Mouse (Mus musculus) heart, adult 9 months (tissue): ENCODE data around the gene Banp.

ENCODE experiments used
- DNase-seq, 2 experiments: peaks; one replicate each; pipeline ENCODE4 v3.0.0; 2022; ENCODE audit warnings: low spot score in 2 of 2

Banp gene

GRCm38 (mm10) chr8:121949222-121949800, at the start of gene Banp:
Gene Banp (plus strand): TSS chr8:121949750.
- DNase-seq, result no peak

- DNase-seq, result no peak
These were observed 47.9 kb upstream of the Banp start for GRCm38 (mm10) chr8:121901498-121902236.

GRCm38 (mm10) chr8:121903977-121904376, 45.6 kb upstream of the Banp start:
- DNase-seq, result no peak

- DNase-seq, result no peak
These were observed 44.6 kb upstream of the Banp start for GRCm38 (mm10) chr8:121904999-121905398.

GRCm38 (mm10) chr8:121905420-121905819, 44.1 kb upstream of the Banp start:
- no peak for DNase-seq

- DNase-seq, result no peak
These were observed 43.7 kb upstream of the Banp start for GRCm38 (mm10) chr8:121905864-121906263.

GRCm38 (mm10) chr8:121906542-121907512, 42.7 kb upstream of the Banp start:
- DNase-seq, result no peak

- peak; percentile 94 to 95 for DNase-seq
These were observed 41.8 kb upstream of the Banp start, which contains the start of gene Slc7a5 for GRCm38 (mm10) chr8:121907587-121908248. Gene Slc7a5 (minus strand): TSS chr8:121907694.

GRCm38 (mm10) chr8:121908378-121909147, 41.0 kb upstream of the Banp start:
- DNase-seq, result no peak

GRCm38 (mm10) chr8:121909148-121909541, 40.4 kb upstream of the Banp start:
- DNase-seq, result no peak

GRCm38 (mm10) chr8:121909663-121910062, 39.9 kb upstream of the Banp start:
- DNase-seq, result peak in 1 of 2 experiments; percentile 70

- no peak for DNase-seq
These were observed 38.1 kb upstream of the Banp start for GRCm38 (mm10) chr8:121911400-121911799.

GRCm38 (mm10) chr8:121911987-121912386, 37.6 kb upstream of the Banp start:
- DNase-seq, result no peak

- no peak for DNase-seq
These were observed 36.7 kb upstream of the Banp start for GRCm38 (mm10) chr8:121912831-121913230.

- no peak for DNase-seq
These were observed 36.2 kb upstream of the Banp start for GRCm38 (mm10) chr8:121913378-121913777.

- no peak for DNase-seq
These were observed 30.4 kb upstream of the Banp start for GRCm38 (mm10) chr8:121919158-121919557.

- DNase-seq, result peak in 1 of 2 experiments; percentile 54
These were observed 29.8 kb upstream of the Banp start for GRCm38 (mm10) chr8:121919731-121920130.

- no peak for DNase-seq
These were observed 28.0 kb upstream of the Banp start for GRCm38 (mm10) chr8:121921582-121921981.

- DNase-seq, result peak; percentile 51 to 56
These were observed 27.4 kb upstream of the Banp start for GRCm38 (mm10) chr8:121922101-121922500.

- no peak for DNase-seq
These were observed 24.9 kb upstream of the Banp start for GRCm38 (mm10) chr8:121924681-121925080.

GRCm38 (mm10) chr8:121925624-121926023, 23.9 kb upstream of the Banp start:
- DNase-seq, result peak in 1 of 2 experiments; percentile 67
